Mouse (Mus musculus): ENCODE measurements around the gene Vps54. TPM values are rescaled to one million over a fixed set of nuclear protein-coding genes. Genes with fewer than 3 reads are reported as not detected.

Gene Vps54
- polyA plus RNA-seq, 1 experiment from 2014 or later: 10.6 TPM

DNA sequence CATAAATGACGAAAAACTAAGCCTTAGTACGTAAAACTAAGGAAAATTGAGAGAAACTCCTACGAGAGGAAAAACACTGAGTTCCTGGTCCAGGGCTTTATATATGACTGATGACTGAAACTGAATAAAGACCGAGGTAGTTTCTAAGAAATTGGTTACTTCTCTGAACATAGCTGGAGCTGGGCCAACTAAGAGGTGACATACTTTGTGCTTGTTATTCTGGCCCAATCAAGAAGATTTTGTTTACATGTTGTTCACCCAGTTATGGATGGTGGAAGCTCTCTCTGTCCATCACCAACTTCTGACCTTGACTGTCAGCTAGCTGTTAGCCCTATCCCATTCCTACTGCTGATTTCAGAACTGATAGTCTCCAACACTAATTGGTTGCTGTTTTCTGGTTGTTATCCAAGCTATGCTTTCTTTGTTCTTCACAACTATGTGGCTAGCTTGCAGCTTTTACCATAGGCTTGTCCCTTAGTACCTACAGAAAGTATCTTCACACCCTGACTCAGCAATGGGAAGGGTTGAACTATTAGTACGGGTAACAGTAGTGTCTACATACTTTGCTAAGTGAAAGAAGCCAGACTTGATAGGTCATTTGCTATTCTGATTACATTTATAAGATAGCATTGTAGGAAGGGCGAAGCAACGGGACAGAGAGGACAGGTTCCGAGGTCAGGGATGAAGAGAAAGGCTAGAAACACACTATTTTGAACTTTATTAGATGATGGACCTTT, 19.1 kb upstream of the Vps54 start:
- Histone ChIP-seq H3K36me3 (ENCODE audit: insufficient read depth, low read length) (no peaks in the 10 kb centered on the region), H3K4me2 (replicated peaks; ENCODE audit: low read depth, low read length) (no peak overlapping the region), H3K9me3 (ENCODE audit: low read length) (no peaks in the 10 kb centered on the region), H3K4me1 (ENCODE audit: insufficient read depth, low read depth, low read length) (no peaks in the 10 kb centered on the region), H3K4me3 (ENCODE audit: low read depth, low read length) (no peak overlapping the region), H3K27ac (ENCODE audit: low read length) (no peak overlapping the region), H3K27me3 (replicated peaks; ENCODE audit: insufficient read depth, low read length) (no peaks in the 10 kb centered on the region), H3K9ac (replicated peaks; ENCODE audit: low read depth) (no peak overlapping the region)
- TF ChIP-seq EP300 (IDR thresholded peaks at IDR 0.05): no peak
- no peak for TF ChIP-seq CTCF (IDR thresholded peaks at IDR 0.05)
- ATAC-seq: no peak
- peak; percentile 23 for DNase-seq (ENCODE audit: low spot score)
- WGBS: 85% methylated on average over 8 of the region's 8 CpGs

DNA sequence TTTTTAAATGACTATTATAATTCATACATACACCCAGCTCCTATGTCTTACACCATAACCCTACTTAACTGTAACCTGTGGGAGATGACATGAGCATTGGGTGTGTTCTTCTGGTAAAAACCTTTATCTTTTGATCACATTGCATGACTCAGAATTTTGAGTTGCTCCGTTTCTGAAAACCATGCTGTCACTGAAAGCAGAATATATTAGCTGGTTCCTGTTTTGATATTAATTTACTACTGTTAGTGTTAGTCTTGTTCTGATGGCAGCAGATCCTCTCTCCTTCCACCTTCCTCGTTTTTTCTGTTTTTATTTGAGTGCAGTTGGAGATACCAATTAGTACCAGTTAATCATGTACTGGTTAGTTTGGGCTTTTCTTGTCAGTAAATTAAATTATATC, 18.3 kb upstream of the Vps54 start:
- Histone ChIP-seq H3K4me3 (ENCODE audit: low read depth, low read length) (no peak overlapping the region), H3K27me3 (replicated peaks; ENCODE audit: insufficient read depth, low read length) (no peaks in the 10 kb centered on the region), H3K9me3 (ENCODE audit: low read length) (no peaks in the 10 kb centered on the region), H3K4me2 (replicated peaks; ENCODE audit: low read depth, low read length) (no peak overlapping the region), H3K27ac (ENCODE audit: low read length) (no peak overlapping the region), H3K4me1 (ENCODE audit: insufficient read depth, low read depth, low read length) (no peaks in the 10 kb centered on the region), H3K36me3 (ENCODE audit: insufficient read depth, low read length) (no peaks in the 10 kb centered on the region), H3K9ac (replicated peaks; ENCODE audit: low read depth) (no peak overlapping the region)
- WGBS: 44% methylated on average over 2 of the region's 2 CpGs
- no peak for ATAC-seq
- no peak for TF ChIP-seq CTCF (IDR thresholded peaks at IDR 0.05)
- no peak for TF ChIP-seq EP300 (IDR thresholded peaks at IDR 0.05)
- no peak for DNase-seq (ENCODE audit: low spot score)

DNA sequence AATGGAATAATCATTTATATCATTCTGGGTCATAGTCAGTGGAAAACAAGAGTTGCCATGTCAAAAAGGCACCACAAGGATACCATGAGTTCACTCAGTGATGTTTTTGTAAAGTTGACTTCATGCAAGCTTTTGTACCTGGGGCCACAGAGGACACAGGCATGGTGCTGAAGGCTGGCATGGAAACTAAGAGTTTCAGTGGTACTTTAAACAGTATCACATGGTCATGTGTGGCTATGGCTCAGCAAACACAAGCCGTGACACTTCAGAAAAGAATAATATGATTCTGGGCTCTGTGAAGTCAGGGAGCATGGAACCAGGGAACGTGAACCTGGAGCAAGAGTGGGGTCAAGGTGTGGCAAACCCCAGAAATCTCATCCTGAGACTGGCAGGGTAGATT, 17.7 kb upstream of the Vps54 start:
- Histone ChIP-seq H3K27me3 (replicated peaks; ENCODE audit: insufficient read depth, low read length) (no peaks in the 10 kb centered on the region), H3K9ac (replicated peaks; ENCODE audit: low read depth) (no peak overlapping the region), H3K4me1 (ENCODE audit: insufficient read depth, low read depth, low read length) (no peaks in the 10 kb centered on the region), H3K4me2 (replicated peaks; ENCODE audit: low read depth, low read length) (no peak overlapping the region), H3K4me3 (ENCODE audit: low read depth, low read length) (no peak overlapping the region), H3K36me3 (ENCODE audit: insufficient read depth, low read length) (no peaks in the 10 kb centered on the region), H3K27ac (ENCODE audit: low read length) (no peak overlapping the region), H3K9me3 (ENCODE audit: low read length) (no peaks in the 10 kb centered on the region)
- 74% methylated on average over 2 of the region's 2 CpGs for WGBS
- ATAC-seq: peak; percentile 48; the same call in 1 of the 2 replicates
- peak; percentile 22 for DNase-seq (ENCODE audit: low spot score)
- no peak for TF ChIP-seq CTCF (IDR thresholded peaks at IDR 0.05)
- no peak for TF ChIP-seq EP300 (IDR thresholded peaks at IDR 0.05)

DNA sequence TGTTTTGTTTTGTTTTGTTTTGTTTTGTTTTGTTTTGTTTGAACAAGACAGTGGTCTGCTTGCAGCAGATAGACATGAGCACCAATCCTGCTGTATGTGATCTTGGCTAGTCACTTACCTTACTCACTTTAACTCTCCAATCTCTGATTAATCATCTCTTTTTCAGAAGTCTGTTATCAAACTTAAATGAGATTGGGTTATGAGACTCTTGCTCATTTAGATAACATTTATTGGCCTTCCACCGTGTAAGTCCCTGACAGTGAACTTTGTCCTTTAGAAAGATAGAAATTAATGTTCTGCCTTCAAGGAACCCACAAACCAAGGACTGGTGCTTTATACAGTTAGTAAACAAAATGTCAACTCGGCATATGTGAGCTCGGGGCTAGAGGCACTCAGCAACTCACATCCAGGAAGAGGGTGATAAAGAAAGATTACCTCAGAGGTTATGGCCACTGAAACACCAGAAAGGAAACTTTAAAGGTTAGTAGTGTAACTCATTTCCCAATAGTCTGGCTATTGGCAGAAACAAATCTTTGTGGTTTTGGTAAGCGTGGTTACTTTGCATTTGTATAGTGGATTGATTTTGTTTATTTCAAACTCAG, 16.4 kb upstream of the Vps54 start:
- no peaks in the 10 kb centered on the region for H3K4me1 ChIP-seq (ENCODE audit: insufficient read depth, low read depth, low read length)
- H3K4me3 ChIP-seq (ENCODE audit: low read depth, low read length): no peak overlapping the region
- no peak overlapping the region for H3K4me2 ChIP-seq (replicated peaks; ENCODE audit: low read depth, low read length)
- DNase-seq (ENCODE audit: low spot score): no peak
- WGBS: 30% methylated on average over 4 of the region's 4 CpGs
- no peaks in the 10 kb centered on the region for H3K9me3 ChIP-seq (ENCODE audit: low read length)
- no peak overlapping the region for H3K9ac ChIP-seq (replicated peaks; ENCODE audit: low read depth)
- TF ChIP-seq EP300 (IDR thresholded peaks at IDR 0.05) (no peak), CTCF (IDR thresholded peaks at IDR 0.05) (no peak)
- no peaks in the 10 kb centered on the region for H3K36me3 ChIP-seq (ENCODE audit: insufficient read depth, low read length)
- H3K27me3 ChIP-seq (replicated peaks; ENCODE audit: insufficient read depth, low read length): no peaks in the 10 kb centered on the region
- H3K27ac ChIP-seq (ENCODE audit: low read length): no peak overlapping the region
- no peak for ATAC-seq

DNA sequence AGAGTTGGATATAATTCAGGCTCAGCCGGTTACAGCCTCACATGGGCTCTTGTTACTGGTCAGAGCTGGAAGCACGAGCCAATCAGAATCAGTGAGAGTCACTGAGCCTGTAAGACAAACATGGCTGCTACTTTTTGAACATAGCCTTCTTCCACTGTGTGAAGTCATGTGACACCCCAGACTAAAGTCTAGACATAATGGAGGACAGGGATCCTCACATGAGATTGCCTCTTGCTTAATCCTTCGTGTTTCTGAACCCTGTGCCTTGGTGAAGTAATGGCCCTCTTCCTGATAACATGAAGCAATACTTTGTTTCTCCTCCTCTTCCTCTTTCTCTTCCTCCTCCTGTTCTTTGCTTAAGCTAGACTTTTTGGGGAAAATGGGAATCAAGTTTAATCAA, 15.5 kb upstream of the Vps54 start:
- 90% methylated on average over 3 of the region's 3 CpGs for WGBS

DNA sequence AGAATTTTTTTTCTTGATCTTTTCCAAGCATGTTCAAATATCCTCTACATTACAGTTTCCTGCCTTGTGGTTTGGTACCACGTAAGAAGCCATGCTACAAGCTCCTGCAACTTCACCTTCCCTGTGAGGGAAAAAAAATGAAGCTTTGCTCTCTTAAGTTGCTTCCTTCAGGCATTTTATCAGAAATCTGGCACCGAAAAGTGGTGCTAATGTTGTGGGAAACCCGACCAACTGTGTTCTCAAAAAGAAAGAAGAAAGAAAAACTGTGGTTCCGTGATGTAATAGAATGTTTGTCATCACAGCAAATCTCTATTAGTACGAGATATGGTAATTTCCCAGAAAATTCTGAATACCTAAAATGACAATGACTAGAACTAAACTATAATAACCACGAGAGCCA, 15.0 kb upstream of the Vps54 start:
- Histone ChIP-seq H3K4me1 (ENCODE audit: insufficient read depth, low read depth, low read length) (no peaks in the 10 kb centered on the region), H3K4me3 (ENCODE audit: low read depth, low read length) (no peak overlapping the region), H3K9ac (replicated peaks; ENCODE audit: low read depth) (no peak overlapping the region), H3K9me3 (ENCODE audit: low read length) (no peaks in the 10 kb centered on the region), H3K4me2 (replicated peaks; ENCODE audit: low read depth, low read length) (no peak overlapping the region), H3K36me3 (ENCODE audit: insufficient read depth, low read length) (no peaks in the 10 kb centered on the region), H3K27ac (ENCODE audit: low read length) (no peak overlapping the region), H3K27me3 (replicated peaks; ENCODE audit: insufficient read depth, low read length) (no peaks in the 10 kb centered on the region)
- TF ChIP-seq EP300 (IDR thresholded peaks at IDR 0.05) (no peak), CTCF (IDR thresholded peaks at IDR 0.05) (no peak)
- DNase-seq (ENCODE audit: low spot score) (no peak), ATAC-seq (no peak)
- WGBS: 84% methylated on average over 6 of the region's 6 CpGs

More for the DNA sequence above, 15.5 kb upstream of the Vps54 start:
- H3K27me3 ChIP-seq (replicated peaks; ENCODE audit: insufficient read depth, low read length): no peaks in the 10 kb centered on the region
- no peak overlapping the region for H3K9ac ChIP-seq (replicated peaks; ENCODE audit: low read depth)
- no peak overlapping the region for H3K27ac ChIP-seq (ENCODE audit: low read length)
- TF ChIP-seq EP300 (IDR thresholded peaks at IDR 0.05) (peak; percentile 35; the same call in 1 of the 2 replicates), CTCF (IDR thresholded peaks at IDR 0.05) (no peak)
- ATAC-seq (no peak; the same call in 1 of the 2 replicates), DNase-seq (ENCODE audit: low spot score) (peak; percentile 46)
- H3K36me3 ChIP-seq (ENCODE audit: insufficient read depth, low read length): no peaks in the 10 kb centered on the region
- H3K4me2 ChIP-seq (replicated peaks; ENCODE audit: low read depth, low read length): no peak overlapping the region
- H3K4me3 ChIP-seq (ENCODE audit: low read depth, low read length): no peak overlapping the region
- H3K9me3 ChIP-seq (ENCODE audit: low read length): no peaks in the 10 kb centered on the region
- no peaks in the 10 kb centered on the region for H3K4me1 ChIP-seq (ENCODE audit: insufficient read depth, low read depth, low read length)

Measured in lung, postnatal 0 days (tissue).